Mouse (Mus musculus) adrenal gland, postnatal 36 days (tissue): ENCODE data around the gene Hmgb1. TPM values are rescaled to one million over a fixed set of nuclear protein-coding genes. Genes with fewer than 3 reads are reported as not detected.

Experiments used
- DNase-seq, 2 experiments: peaks; one replicate each; pipeline ENCODE4 v3.0.0; 2021; ENCODE audit warnings: mixed read lengths in 1 of 2
- total RNA-seq, 2 experiments: library from RNA; stranded (reverse); gene quantifications; 2 replicates each; pipeline ENCODE4 v1.2.3; 2021

Gene Hmgb1
- total RNA-seq, 2 experiments from 2014 or later: 141 to 161 TPM

- DNase-seq: peak in 1 of 2 experiments; percentile 4
Measured at GRCm38 (mm10) chr5:149053352-149054168, 130.7 kb downstream of the Hmgb1 start.

GRCm38 (mm10) chr5:149052421-149053338 lies 131.6 kb downstream of the Hmgb1 start:
- DNase-seq: peak; percentile 98 to 99

GRCm38 (mm10) chr5:149051571-149052420 lies 132.5 kb downstream of the Hmgb1 start:
- DNase-seq: peak; percentile 85 to 89

GRCm38 (mm10) chr5:149051194-149051570 lies 133.1 kb downstream of the Hmgb1 start:
- DNase-seq: peak in 1 of 2 experiments; percentile 68

- DNase-seq: no peak
Measured at GRCm38 (mm10) chr5:149050588-149051160, 133.6 kb downstream of the Hmgb1 start.

GRCm38 (mm10) chr5:149049435-149049834 lies 134.9 kb downstream of the Hmgb1 start:
- DNase-seq: no peak

GRCm38 (mm10) chr5:149048961-149049360 lies 135.3 kb downstream of the Hmgb1 start:
- no peak for DNase-seq

- no peak for DNase-seq
Measured at GRCm38 (mm10) chr5:149046650-149047049, 137.6 kb downstream of the Hmgb1 start.

GRCm38 (mm10) chr5:149045470-149046085 lies 138.7 kb downstream of the Hmgb1 start:
- DNase-seq: no peak

GRCm38 (mm10) chr5:149045054-149045453 lies 139.2 kb downstream of the Hmgb1 start:
- no peak for DNase-seq

- no peak for DNase-seq
Measured at GRCm38 (mm10) chr5:149044067-149044466, 140.2 kb downstream of the Hmgb1 start.

GRCm38 (mm10) chr5:149043240-149043639 lies 141.0 kb downstream of the Hmgb1 start:
- DNase-seq: peak in 1 of 2 experiments; percentile 18

- peak in 1 of 2 experiments; percentile 20 for DNase-seq
Measured at GRCm38 (mm10) chr5:149039825-149040224, 144.5 kb downstream of the Hmgb1 start.

GRCm38 (mm10) chr5:149037729-149038128 lies 146.6 kb downstream of the Hmgb1 start:
- DNase-seq: peak; percentile 38 to 63

- no peak for DNase-seq
Measured at GRCm38 (mm10) chr5:149036920-149037319, 147.4 kb downstream of the Hmgb1 start.

- DNase-seq: no peak
Measured at GRCm38 (mm10) chr5:149032438-149032837, 151.9 kb downstream of the Hmgb1 start.

- peak; percentile 76 to 84 for DNase-seq
Measured at GRCm38 (mm10) chr5:149031199-149031750, 153.0 kb downstream of the Hmgb1 start.

- no peak for DNase-seq
Measured at GRCm38 (mm10) chr5:149030103-149030502, 154.2 kb downstream of the Hmgb1 start.

- DNase-seq: no peak
Measured at GRCm38 (mm10) chr5:149028394-149028793, 155.9 kb downstream of the Hmgb1 start.

GRCm38 (mm10) chr5:149027389-149027788 lies 156.9 kb downstream of the Hmgb1 start:
- DNase-seq: no peak

GRCm38 (mm10) chr5:149021120-149021519 lies 163.2 kb downstream of the Hmgb1 start:
- no peak for DNase-seq
